Mouse (Mus musculus) kidney, adult 2 months (tissue): ENCODE results near the gene Ppil4.

Experiments used
- CTCF ChIP-seq: fragments of 200-500 bp; conservative IDR thresholded peaks from 2 replicates; pipeline ENCODE4 v1.5.1; 2011; ENCODE audit warnings: low read depth, mild to moderate bottlenecking, control low read depth, low read length, moderate library complexity, mixed read lengths; ENCODE audit not compliant: insufficient read depth, insufficient read length
- POLR2A ChIP-seq: fragments of 200-500 bp; IDR thresholded peaks from one replicate; pipeline ENCODE4 v1.6.1; 2011; ENCODE audit warnings: low read depth, low read length, control low read depth

DNA sequence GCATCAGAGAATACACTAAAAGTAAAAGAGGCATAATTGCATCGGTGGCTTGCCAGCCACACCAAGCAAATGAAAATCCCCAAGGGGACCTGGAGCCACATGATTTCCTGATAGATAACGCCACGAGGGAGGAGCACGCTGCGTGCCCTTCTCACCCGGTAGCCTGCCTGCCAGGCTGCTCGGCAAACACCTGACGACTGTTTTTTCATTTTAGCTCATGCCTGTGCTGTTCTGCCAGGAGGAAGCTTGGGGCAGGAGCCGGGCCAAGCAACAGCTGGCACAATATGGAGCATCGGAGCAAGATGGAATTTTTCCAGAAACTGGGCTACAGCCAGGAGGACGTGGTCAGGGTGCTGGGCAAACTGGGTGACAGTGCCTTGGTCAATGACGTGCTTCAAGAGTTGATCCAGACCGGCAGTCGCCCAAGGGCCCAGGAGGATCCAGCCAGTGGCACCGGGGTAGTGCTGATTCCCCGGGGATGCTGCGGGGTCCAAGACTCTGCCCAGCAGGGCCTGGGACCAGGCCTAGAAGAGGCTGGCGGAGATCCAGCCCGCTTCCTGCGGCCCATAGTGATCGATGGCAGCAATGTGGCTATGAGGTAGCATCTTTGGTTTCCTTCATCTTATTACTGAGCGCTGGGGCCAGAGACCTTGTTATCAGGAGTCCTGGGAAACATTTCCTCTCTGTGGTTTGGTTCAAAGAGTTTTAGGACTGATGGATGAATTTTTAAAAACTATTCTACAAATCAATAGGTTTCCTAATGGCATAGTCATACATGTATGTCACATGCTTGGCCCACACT, 47.1 kb downstream of the Ppil4 start:
- no peak for TF ChIP-seq CTCF
- no peak for TF ChIP-seq POLR2A
